Mouse (Mus musculus) forelimb bud, embryonic 11.5 days (tissue): ENCODE measurements around the gene Lsm12.

Experiments used
- DNase-seq: peaks from one replicate; pipeline ENCODE4 v3.0.0-alpha.2; 2012; ENCODE audit warnings: low read depth, low spot score

Gene Lsm12

DNA sequence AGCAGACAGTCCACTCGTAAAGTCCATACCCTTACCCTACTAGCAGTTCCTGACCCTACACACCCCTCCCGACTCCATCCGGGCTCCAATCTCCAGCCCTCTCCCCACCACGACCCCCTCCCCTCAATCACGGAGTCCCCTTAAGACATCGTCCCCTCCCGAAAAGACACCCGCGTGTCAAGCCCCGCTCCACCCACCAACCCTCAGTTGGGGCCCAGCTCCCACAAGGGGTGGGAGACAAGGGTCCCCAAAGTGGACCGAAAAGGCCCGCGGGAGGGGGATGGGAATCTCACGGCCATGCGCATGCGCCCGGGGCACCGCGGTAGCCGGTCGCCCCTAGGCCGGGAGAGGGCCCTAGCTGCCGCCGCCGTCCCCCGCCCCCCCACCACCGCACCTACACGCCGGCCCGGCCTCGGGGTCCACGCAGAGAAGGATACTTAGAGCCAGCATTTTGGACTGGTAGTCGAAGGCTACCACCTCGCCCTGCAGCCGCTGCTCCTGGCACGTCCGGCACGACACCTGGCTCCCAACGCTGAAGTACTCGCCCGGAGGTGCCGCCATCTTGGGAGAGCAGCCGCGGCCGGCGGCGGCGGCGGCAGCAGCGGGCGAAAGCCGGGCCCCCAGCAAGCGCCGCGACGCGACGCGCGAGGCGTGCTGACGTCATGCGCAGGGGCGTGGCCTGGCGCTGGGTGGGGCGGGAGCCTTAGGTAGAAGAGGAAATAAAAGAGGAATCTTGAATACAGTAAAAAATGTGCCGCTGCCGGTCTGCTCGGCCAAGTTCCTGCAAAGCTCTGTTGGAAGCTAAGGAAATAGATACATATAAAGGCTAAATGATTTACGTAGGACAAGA lies at the start of gene Lsm12:
Gene Lsm12, minus strand, starts transcription at position 651 of the 850 bp plus-strand sequence.
- peak; percentile 94 for DNase-seq

DNA sequence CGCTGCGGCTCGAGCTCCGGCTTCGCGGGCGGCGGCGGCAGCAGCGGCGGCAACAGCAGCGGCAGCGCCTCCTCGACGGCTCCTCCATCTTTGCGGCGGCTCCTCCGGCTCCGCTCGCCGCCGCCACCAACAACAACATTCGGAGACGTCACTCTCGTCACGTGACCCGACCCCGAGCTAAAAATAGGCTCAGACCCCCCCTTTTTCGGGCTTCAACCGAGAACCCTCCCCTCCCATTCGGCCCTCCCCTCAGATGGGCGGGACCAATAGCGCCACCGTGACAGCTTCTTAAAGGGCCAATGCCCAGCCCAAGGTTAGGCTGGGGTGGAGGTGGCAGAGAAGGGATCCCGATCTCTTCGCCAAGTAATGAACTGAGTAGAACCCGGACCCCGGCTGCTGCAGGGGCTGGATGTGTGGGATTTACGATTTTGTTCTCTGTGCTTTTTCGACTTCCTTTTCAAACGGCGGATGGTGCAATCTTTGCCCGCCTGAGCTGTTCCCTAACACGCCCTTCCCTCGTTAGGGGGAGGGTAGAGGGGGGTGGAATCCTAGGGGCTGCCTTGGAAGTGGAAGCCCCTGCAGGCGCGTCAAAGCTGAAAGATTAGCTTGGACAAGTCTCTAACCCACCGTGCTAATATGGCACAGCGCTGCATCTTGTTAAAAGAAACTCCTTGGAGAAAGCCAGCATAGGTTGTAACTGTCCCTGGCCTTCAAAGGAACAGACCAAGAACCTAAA lies 45.1 kb upstream of the Lsm12 start, which contains the start of gene Hdac5:
Gene Hdac5, minus strand, starts transcription at position 161 of the 736 bp plus-strand sequence.
- peak; percentile 98 for DNase-seq

- no peak for DNase-seq
Observed at GRCm38 (mm10) chr11:102229331-102229953, 44.3 kb upstream of the Lsm12 start.

DNA sequence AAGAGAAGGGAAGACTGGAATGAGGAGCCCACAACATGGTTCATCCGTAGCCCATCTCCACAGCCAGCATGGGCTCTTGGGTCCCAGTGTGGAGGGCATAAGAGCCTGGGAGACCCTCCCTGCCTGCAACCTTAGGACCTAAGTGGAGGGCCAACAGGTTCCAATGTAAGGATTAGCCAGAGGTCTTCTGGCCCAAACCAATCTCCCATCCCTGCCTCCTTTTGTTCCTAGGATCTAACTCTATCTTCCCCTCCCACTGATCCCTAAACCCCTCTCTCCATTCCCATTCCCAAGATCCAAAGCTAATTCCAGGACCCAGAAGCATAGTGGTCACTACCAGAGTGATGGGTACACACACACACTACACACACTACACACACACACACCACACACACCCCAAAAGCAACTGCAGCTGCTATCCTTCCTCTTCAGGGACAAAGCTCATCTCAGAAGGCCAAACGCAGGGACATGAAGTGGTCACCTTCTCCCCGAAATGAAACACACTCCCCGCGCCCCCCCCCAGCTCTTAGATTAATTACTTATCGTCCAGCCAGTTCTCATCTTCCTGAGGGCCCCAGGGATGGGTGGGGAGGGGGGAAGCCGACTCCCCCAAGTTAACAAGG lies 43.7 kb upstream of the Lsm12 start:
- DNase-seq: no peak

- DNase-seq: no peak
Observed at GRCm38 (mm10) chr11:102228191-102228545, 43.1 kb upstream of the Lsm12 start.

GRCm38 (mm10) chr11:102227270-102228190 lies 42.4 kb upstream of the Lsm12 start:
- DNase-seq: no peak

DNA sequence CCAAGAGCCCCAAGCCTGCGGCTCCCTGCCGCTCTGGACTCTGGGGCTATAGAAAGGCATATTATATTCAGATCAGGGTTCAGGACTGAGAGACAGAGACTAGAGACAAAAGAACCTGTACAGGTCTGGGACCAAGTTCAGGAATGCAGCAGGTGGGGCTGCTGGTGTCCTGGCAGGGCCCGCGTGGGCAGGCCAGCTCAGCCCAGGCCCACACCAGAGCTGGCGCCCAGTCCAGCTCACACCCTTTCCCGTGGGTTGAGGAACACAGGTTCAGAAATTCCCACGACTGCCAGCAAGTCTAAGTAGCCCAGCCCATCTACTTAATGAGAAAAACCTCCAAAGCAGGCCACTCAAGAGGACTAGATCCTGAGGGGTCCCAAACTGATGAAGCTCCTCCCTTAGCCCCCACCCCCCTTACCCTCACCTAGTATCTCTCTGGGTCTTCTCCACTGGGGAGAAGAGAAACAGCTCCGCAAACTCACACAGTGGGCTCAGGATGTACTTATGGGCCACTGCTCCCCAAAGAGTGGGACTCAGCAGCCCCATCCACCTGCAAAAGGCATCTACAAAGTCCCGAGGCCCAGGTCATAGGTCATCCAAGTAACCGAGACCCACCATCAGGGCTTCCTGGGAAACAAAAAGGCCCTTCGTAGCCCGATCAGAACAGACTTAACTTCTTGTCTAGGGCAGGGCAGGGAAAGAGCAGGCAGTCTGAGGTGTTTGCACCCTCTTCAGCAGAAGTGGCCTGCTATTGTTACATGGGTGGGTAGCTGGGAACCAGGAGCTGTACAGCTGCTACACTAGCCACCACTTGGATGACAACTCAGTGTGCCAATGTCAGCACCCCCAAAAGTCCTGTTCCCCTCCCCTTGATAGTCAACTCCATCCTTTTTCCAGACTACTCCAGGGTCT lies 41.2 kb upstream of the Lsm12 start:
- no peak for DNase-seq

DNA sequence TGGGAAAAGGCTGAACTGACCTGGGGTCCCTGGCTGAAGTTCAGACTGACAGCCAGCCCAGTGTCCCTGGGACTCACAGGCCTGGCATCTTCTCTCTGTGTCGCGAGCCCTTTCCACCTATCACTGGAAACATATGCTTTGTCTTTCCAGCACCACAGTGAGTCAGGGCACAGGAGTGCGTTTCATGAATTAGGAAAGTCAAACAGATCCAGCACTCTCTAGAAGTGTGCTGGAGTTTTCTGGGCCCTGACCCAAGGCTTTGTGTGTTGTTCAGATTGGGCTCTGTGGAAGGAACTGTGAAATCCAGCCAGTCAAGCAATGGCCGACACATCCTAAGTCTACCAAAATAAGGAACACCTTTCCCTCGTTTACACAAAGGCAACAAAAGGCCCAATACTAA lies 40.1 kb upstream of the Lsm12 start:
- no peak for DNase-seq

DNA sequence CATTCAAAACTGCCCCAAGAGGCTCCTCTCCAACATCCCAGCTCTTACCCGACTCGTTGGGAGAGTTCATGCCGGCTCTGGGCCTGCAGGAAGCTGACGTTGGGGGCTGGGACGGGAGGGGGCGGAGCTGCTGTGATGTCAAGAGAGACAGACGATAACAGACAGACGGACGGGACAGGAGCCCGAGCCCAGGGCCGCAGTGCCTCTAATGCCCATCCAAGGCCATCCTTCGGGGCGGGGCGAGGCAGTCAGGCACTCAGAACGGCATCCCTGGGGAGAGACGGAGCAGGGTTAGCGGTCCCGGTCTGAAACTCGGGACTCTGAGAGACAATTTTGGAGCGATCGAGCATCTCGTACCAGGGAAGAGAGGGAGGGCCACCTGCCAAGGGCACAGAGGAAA lies 39.6 kb upstream of the Lsm12 start:
- no peak for DNase-seq

DNA sequence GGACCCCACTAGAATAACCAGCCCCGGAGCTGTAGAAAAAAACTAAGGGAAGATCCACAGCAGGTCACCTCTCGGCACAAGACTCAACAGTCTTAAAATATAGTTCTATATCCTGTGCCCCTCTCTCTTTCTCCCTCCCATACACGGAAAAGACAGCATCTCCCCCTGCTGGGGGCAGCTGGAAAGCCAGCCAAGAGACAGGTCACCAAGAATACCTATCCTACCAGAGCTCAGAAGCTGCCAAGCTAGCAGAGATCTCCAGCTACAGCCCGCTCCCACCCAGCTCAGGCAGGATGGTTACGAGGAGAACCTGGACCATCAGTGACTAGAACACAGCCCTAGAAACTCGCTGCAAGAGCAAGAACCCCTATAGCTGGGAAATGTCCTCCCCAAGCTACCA lies 38.1 kb upstream of the Lsm12 start:
- DNase-seq: peak; percentile 55

- DNase-seq: no peak
Observed at GRCm38 (mm10) chr11:102221954-102222351, 36.9 kb upstream of the Lsm12 start.

DNA sequence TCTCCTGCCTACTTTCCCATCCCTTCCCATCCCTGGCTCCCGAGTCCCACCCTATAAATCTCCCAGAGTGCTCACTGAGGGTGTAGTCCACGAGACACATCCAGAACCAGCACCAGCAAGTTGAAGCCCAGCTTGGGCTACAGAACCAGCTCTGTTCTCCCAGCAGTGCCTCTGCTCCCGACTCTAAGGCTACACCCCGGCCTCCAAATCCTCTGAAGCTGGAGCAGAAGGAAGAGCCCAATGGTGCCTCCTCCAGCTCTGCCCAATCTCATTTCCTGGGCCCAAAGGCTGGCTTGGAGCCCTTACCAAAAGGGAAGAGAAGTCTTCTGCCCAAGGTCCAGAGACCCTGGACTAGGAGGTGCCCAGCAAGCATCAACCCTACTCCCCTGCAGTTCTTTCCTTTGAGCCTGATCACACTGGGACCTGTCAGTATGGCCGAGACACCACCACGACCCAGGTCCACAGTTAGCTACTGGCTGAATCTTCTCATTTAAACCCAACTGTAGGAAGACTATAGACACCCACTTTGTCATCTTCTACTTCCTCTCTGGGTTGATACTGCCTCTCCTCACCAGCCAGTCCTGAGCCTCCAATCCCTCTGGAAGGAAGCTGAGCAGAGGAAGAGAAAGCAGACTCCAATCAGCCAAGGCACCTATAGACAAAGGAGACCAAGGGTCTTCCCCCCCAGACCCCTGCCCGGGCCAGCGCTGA lies 36.3 kb upstream of the Lsm12 start:
- no peak for DNase-seq

- no peak for DNase-seq
Observed at GRCm38 (mm10) chr11:102220451-102220850, 35.4 kb upstream of the Lsm12 start.

DNA sequence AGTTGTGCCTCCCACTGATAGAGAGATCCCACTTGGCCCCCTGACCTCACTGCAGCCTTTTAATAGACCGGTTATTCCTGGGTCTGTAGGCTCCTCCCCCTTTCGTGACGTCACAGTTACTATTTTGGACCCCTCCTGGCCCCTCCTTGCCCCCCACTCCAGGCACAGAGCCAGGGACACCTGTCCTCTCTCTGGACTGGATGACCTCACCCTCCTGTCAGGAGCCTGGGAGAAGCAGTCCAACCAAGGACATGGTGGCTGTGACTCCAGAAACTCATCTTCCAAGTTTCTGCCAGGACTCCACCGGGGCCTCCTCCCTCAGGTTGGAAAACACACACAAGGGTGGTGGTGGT lies 34.9 kb upstream of the Lsm12 start:
- DNase-seq: no peak

GRCm38 (mm10) chr11:102219247-102219993 lies 34.3 kb upstream of the Lsm12 start:
- no peak for DNase-seq

- peak; percentile 76 for DNase-seq
Observed at GRCm38 (mm10) chr11:102218783-102219182, 33.7 kb upstream of the Lsm12 start.

DNA sequence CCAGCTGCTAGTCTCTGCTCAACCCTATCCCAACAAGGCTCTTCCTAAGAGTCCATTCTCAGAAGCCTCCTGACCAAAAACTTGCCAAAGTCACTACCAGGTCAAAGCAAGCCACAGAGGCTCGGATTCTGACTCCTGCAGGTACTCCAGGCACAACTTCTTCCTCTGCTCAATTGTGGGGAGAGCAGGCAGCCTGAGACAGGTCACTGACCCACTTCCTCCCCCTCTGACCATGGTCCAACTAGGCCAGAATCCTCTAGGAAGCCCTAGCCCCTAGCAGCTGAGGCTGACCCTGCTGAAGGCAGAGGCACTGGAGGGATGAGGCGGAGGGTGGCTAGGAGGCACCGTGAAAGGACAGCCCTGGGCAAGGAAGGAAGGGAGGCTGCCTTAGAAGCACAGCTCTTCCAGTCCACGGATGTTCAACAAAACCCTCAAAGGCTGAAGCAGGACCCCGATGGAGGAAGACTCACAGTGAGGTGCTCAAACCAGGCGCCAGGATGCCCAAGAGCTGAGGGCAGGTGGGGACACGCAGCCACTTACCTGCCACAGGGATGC lies 32.9 kb upstream of the Lsm12 start:
- no peak for DNase-seq

- DNase-seq: no peak
Observed at GRCm38 (mm10) chr11:102217396-102217795, 32.3 kb upstream of the Lsm12 start.
